In genomic region chr7:19534676-19535075, GRCm38 (mm10) we compare ENCODE assay signal across 21 mouse cellular contexts. TPM values are rescaled to one million over a fixed set of nuclear protein-coding genes. Genes with fewer than 3 reads are reported as not detected.
DNase-seq lines count a peak whose midpoint lies in the region; ATAC-seq and TF ChIP-seq lines count a peak whose summit lies in the region.
"Had no signal": no experiment of that assay in that cellular context is flagged by ENCODE, and none has a peak within 500 bp of the region (broad histone marks: within the 10 kb centered on the region; RNA-seq: fewer than 3 reads in every experiment).

No protein-coding gene starts in this region.

- no peaks in the 10 kb centered on the region for H3K27me3 ChIP-seq in forebrain, embryonic 15.5 days
- H3K27me3 ChIP-seq in forebrain, postnatal 0 days (ENCODE audit: insufficient read depth, low read length) = no peaks in the 10 kb centered on the region
- H3K27me3 ChIP-seq in stomach, embryonic 15.5 days (replicated peaks) = no peaks in the 10 kb centered on the region
- no peaks in the 10 kb centered on the region for H3K27me3 ChIP-seq in stomach, postnatal 0 days (ENCODE audit: control insufficient read depth, insufficient read depth, low read length)
- H3K27me3 ChIP-seq: CH12.LX, Patski had no signal

- 94% methylated on average over 10 of the region's 10 CpGs for WGBS in forebrain, embryonic 15.5 days
- 93% methylated on average over 10 of the region's 10 CpGs for WGBS in forebrain, postnatal 0 days
- 91% methylated on average over 10 of the region's 10 CpGs for WGBS in stomach, embryonic 15.5 days
- WGBS in stomach, postnatal 0 days = 89% methylated on average over 10 of the region's 10 CpGs

- peak; percentile 46 for DNase-seq in adrenal gland, adult 2 months
- no peak for DNase-seq in adrenal gland, postnatal 14 days
- peak; percentile 25 to 51 for DNase-seq in adrenal gland, postnatal 36 days
- DNase-seq in adrenal gland, postnatal 25 days = no peak
- DNase-seq in forebrain, postnatal 0 days = no peak
- no peak for DNase-seq in stomach, postnatal 0 days (ENCODE audit: low spot score)
- DNase-seq: adrenal gland, adult 8-10 months; adrenal gland, postnatal 10 days; B cell, adult 2 months; cerebellum, adult 11 months; cerebellum, adult 11-12 months; cerebellum, adult 18-20 months; cerebellum, adult 2 months; cerebellum, adult 8-10 months; cerebellum, adult 9-10 months had no signal

- H3K27ac ChIP-seq in forebrain, embryonic 15.5 days (replicated peaks) = no peak overlapping the region
- H3K27ac ChIP-seq in forebrain, postnatal 0 days (ENCODE audit: low read depth, low read length) = no peak overlapping the region
- no peak overlapping the region for H3K27ac ChIP-seq in stomach, embryonic 15.5 days
- H3K27ac ChIP-seq in stomach, postnatal 0 days (replicated peaks) = no peak overlapping the region

- peaks cover 46% of the 10 kb centered on the region for H3K36me3 ChIP-seq in forebrain, embryonic 15.5 days
- H3K36me3 ChIP-seq in forebrain, postnatal 0 days (ENCODE audit: insufficient read depth) = peaks cover 52% of the 10 kb centered on the region
- H3K36me3 ChIP-seq in stomach, embryonic 15.5 days = peaks cover 43% of the 10 kb centered on the region
- H3K36me3 ChIP-seq in stomach, postnatal 0 days (ENCODE audit: control insufficient read depth, insufficient read depth, low read length) = peaks cover 33% of the 10 kb centered on the region

- H3K4me1 ChIP-seq in forebrain, embryonic 15.5 days = no peaks in the 10 kb centered on the region
- H3K4me1 ChIP-seq in forebrain, postnatal 0 days (ENCODE audit: insufficient read depth) = no peaks in the 10 kb centered on the region
- no peaks in the 10 kb centered on the region for H3K4me1 ChIP-seq in stomach, embryonic 15.5 days
- H3K4me1 ChIP-seq in stomach, postnatal 0 days (replicated peaks; ENCODE audit: control insufficient read depth, insufficient read depth) = no peaks in the 10 kb centered on the region

- H3K9me3 ChIP-seq in forebrain, embryonic 15.5 days = no peaks in the 10 kb centered on the region
- H3K9me3 ChIP-seq in forebrain, postnatal 0 days (ENCODE audit: low read length) = no peaks in the 10 kb centered on the region
- no peaks in the 10 kb centered on the region for H3K9me3 ChIP-seq in stomach, embryonic 15.5 days
- no peaks in the 10 kb centered on the region for H3K9me3 ChIP-seq in stomach, postnatal 0 days (ENCODE audit: control insufficient read depth, low read length)

- no peak overlapping the region for H3K4me3 ChIP-seq in forebrain, embryonic 15.5 days
- no peak overlapping the region for H3K4me3 ChIP-seq in forebrain, postnatal 0 days (ENCODE audit: low read depth, low read length)
- H3K4me3 ChIP-seq in stomach, embryonic 15.5 days (replicated peaks) = no peak overlapping the region
- no peak overlapping the region for H3K4me3 ChIP-seq in stomach, postnatal 0 days (ENCODE audit: low read depth, low read length)

- 0 out of 2 replicates have a peak, but pooled peaks have one; percentile 17 for ATAC-seq in forebrain, embryonic 15.5 days (replicated peaks)
- no peak for ATAC-seq in forebrain, postnatal 0 days
- peak; percentile 12; the same call in 1 of the 2 replicates for ATAC-seq in stomach, embryonic 15.5 days (ENCODE audit: insufficient read depth, low FRiP score, low read depth)
- no peak for ATAC-seq in stomach, postnatal 0 days (ENCODE audit: low FRiP score, low TSS enrichment)
- ATAC-seq: activated CD4-positive, CD25-positive, alpha-beta regulatory T cell, adult 4 months; CD4-positive, CD25-positive, alpha-beta regulatory T cell, adult 4 months; Patski had no signal

- H3K4me2 ChIP-seq in forebrain, embryonic 15.5 days (replicated peaks) = no peak overlapping the region
- no peak overlapping the region for H3K4me2 ChIP-seq in forebrain, postnatal 0 days (ENCODE audit: low read depth)
- no peak overlapping the region for H3K4me2 ChIP-seq in stomach, embryonic 15.5 days
- H3K4me2 ChIP-seq in stomach, postnatal 0 days (replicated peaks; ENCODE audit: low read depth) = no peak overlapping the region

- TF ChIP-seq EP300 in stomach, postnatal 0 days (optimal IDR thresholded peaks at IDR 0.05) = no peak

- no peak overlapping the region for H3K9ac ChIP-seq in forebrain, embryonic 15.5 days (replicated peaks)
- no peak overlapping the region for H3K9ac ChIP-seq in forebrain, postnatal 0 days
- no peak overlapping the region for H3K9ac ChIP-seq in stomach, embryonic 15.5 days
- no peak overlapping the region for H3K9ac ChIP-seq in stomach, postnatal 0 days (ENCODE audit: low read length)

- no peak for TF ChIP-seq CTCF in forebrain, postnatal 0 days (IDR thresholded peaks at IDR 0.05; ENCODE audit: low read depth)
- TF ChIP-seq CTCF in stomach, postnatal 0 days (IDR thresholded peaks at IDR 0.05; ENCODE audit: low read depth) = no peak

RNA-seq across cellular contexts. Expression of gene Nkpd1, which starts 17.0 kb away (rescaled TPM):
- under 1 TPM in 1 of 2 experiments, not detected in 1; 0.14 TPM for total RNA-seq in adrenal gland, adult 2 months (2021)
- 0.38 and 0.64 TPM in 2 replicates for polyA plus RNA-seq in adrenal gland, adult 2 months (2012; rRNA removed)
- 0.15 and 0.83 TPM in 2 replicates for total RNA-seq in adrenal gland, postnatal 14 days (2021)
- total RNA-seq in adrenal gland, postnatal 36 days (2021) = under 1 TPM in 1 of 2 experiments, not detected in 1; 0.17 TPM
- not detected in 2 replicates for total RNA-seq in adrenal gland, postnatal 25 days (2021)
- polyA plus RNA-seq in forebrain, embryonic 15.5 days (2015; fragmentation: Nextera tagmentation; extraction: Ambion mirVana) = 0.66 and 0.75 TPM in 2 replicates
- 2.0 and 3.4 TPM in 2 replicates for total RNA-seq in forebrain, postnatal 0 days (2014; rRNA removed)
- polyA plus RNA-seq in forebrain, postnatal 0 days (2015; fragmentation: Nextera tagmentation; extraction: Ambion mirVana) = 1.1 and 2.3 TPM in 2 replicates
- 0.30 and 0.83 TPM in 2 replicates for polyA plus RNA-seq in stomach, embryonic 15.5 days (2015; fragmentation: Nextera tagmentation; extraction: Ambion mirVana)
- 30.8 and 33.0 TPM in 2 replicates for polyA plus RNA-seq in stomach, postnatal 0 days (2015; fragmentation: Nextera tagmentation; extraction: Ambion mirVana)
- polyA plus RNA-seq: activated CD4-positive, CD25-positive, alpha-beta regulatory T cell, adult 4 months; CD4-positive, CD25-positive, alpha-beta regulatory T cell, adult 4 months had no signal

RNA-seq across cellular contexts. Expression of gene Trappc6a, which starts 26.5 kb away (rescaled TPM):
- total RNA-seq in adrenal gland, adult 2 months (2021) = 10 to 100 TPM; 70.2 to 81.4 TPM
- 253 and 254 TPM in 2 replicates for polyA plus RNA-seq in adrenal gland, adult 2 months (2012; rRNA removed)
- total RNA-seq in adrenal gland, postnatal 14 days (2021) = 69.4 and 71.2 TPM in 2 replicates
- 10 to 100 TPM; 73.1 to 91.1 TPM for total RNA-seq in adrenal gland, postnatal 36 days (2021)
- total RNA-seq in adrenal gland, postnatal 25 days (2021) = 76.5 and 92.1 TPM in 2 replicates
- polyA plus RNA-seq in forebrain, embryonic 15.5 days (2015; fragmentation: Nextera tagmentation; extraction: Ambion mirVana) = 35.3 and 43.0 TPM in 2 replicates
- 28.5 and 28.8 TPM in 2 replicates for total RNA-seq in forebrain, postnatal 0 days (2014; rRNA removed)
- 38.7 and 38.8 TPM in 2 replicates for polyA plus RNA-seq in forebrain, postnatal 0 days (2015; fragmentation: Nextera tagmentation; extraction: Ambion mirVana)
- polyA plus RNA-seq in stomach, embryonic 15.5 days (2015; fragmentation: Nextera tagmentation; extraction: Ambion mirVana) = 103 and 105 TPM in 2 replicates
- polyA plus RNA-seq in stomach, postnatal 0 days (2015; fragmentation: Nextera tagmentation; extraction: Ambion mirVana) = 113 and 123 TPM in 2 replicates

RNA-seq across cellular contexts. Expression of gene Bloc1s3, which starts 26.5 kb away (rescaled TPM):
- 10 to 100 TPM in 1 of 2 experiments, 1 to 10 TPM in 1; 9.8 to 13.2 TPM for total RNA-seq in adrenal gland, adult 2 months (2021)
- polyA plus RNA-seq in adrenal gland, adult 2 months (2012; rRNA removed) = 31.9 and 37.2 TPM in 2 replicates
- total RNA-seq in adrenal gland, postnatal 14 days (2021) = 6.7 and 8.6 TPM in 2 replicates
- 10 to 100 TPM in 1 of 2 experiments, 1 to 10 TPM in 1; 8.7 to 12.1 TPM for total RNA-seq in adrenal gland, postnatal 36 days (2021)
- 13.0 and 15.9 TPM in 2 replicates for total RNA-seq in adrenal gland, postnatal 25 days (2021)
- 4.9 and 5.4 TPM in 2 replicates for polyA plus RNA-seq in forebrain, embryonic 15.5 days (2015; fragmentation: Nextera tagmentation; extraction: Ambion mirVana)
- total RNA-seq in forebrain, postnatal 0 days (2014; rRNA removed) = 17.3 and 17.8 TPM in 2 replicates
- 4.5 and 5.1 TPM in 2 replicates for polyA plus RNA-seq in forebrain, postnatal 0 days (2015; fragmentation: Nextera tagmentation; extraction: Ambion mirVana)
- polyA plus RNA-seq in stomach, embryonic 15.5 days (2015; fragmentation: Nextera tagmentation; extraction: Ambion mirVana) = 2.2 and 2.4 TPM in 2 replicates
- 3.2 and 3.7 TPM in 2 replicates for polyA plus RNA-seq in stomach, postnatal 0 days (2015; fragmentation: Nextera tagmentation; extraction: Ambion mirVana)

RNA-seq across cellular contexts. Expression of gene Ppp1r37, which starts 28.2 kb away (rescaled TPM):
- 10 to 100 TPM; 68.3 to 70.8 TPM for total RNA-seq in adrenal gland, adult 2 months (2021)
- polyA plus RNA-seq in adrenal gland, adult 2 months (2012; rRNA removed) = 159 and 163 TPM in 2 replicates
- 58.8 and 64.2 TPM in 2 replicates for total RNA-seq in adrenal gland, postnatal 14 days (2021)
- total RNA-seq in adrenal gland, postnatal 36 days (2021) = 10 to 100 TPM; 65.5 to 70.2 TPM
- 74.4 and 81.6 TPM in 2 replicates for total RNA-seq in adrenal gland, postnatal 25 days (2021)
- 37.8 and 40.5 TPM in 2 replicates for polyA plus RNA-seq in forebrain, embryonic 15.5 days (2015; fragmentation: Nextera tagmentation; extraction: Ambion mirVana)
- 86.4 and 87.8 TPM in 2 replicates for total RNA-seq in forebrain, postnatal 0 days (2014; rRNA removed)
- 23.4 and 27.2 TPM in 2 replicates for polyA plus RNA-seq in forebrain, postnatal 0 days (2015; fragmentation: Nextera tagmentation; extraction: Ambion mirVana)
- polyA plus RNA-seq in stomach, embryonic 15.5 days (2015; fragmentation: Nextera tagmentation; extraction: Ambion mirVana) = 25.3 and 28.2 TPM in 2 replicates
- polyA plus RNA-seq in stomach, postnatal 0 days (2015; fragmentation: Nextera tagmentation; extraction: Ambion mirVana) = 16.5 and 21.2 TPM in 2 replicates

RNA-seq across cellular contexts. Expression of gene Zfp296, which starts 42.4 kb away (rescaled TPM):
- under 1 TPM; 0.69 to 0.98 TPM for total RNA-seq in adrenal gland, adult 2 months (2021)
- 3.1 and 3.4 TPM in 2 replicates for polyA plus RNA-seq in adrenal gland, adult 2 months (2012; rRNA removed)
- total RNA-seq in adrenal gland, postnatal 14 days (2021) = 0.44 and 1.1 TPM in 2 replicates
- total RNA-seq in adrenal gland, postnatal 36 days (2021) = under 1 TPM; 0.33 to 0.36 TPM
- total RNA-seq in adrenal gland, postnatal 25 days (2021) = 0.62 and 0.73 TPM in 2 replicates
- 0.19 and 0.57 TPM in 2 replicates for polyA plus RNA-seq in forebrain, embryonic 15.5 days (2015; fragmentation: Nextera tagmentation; extraction: Ambion mirVana)
- 0.31 and 1.2 TPM in 2 replicates for total RNA-seq in forebrain, postnatal 0 days (2014; rRNA removed)
- polyA plus RNA-seq in forebrain, postnatal 0 days (2015; fragmentation: Nextera tagmentation; extraction: Ambion mirVana) = 0.09 and 0.16 TPM in 2 replicates
- polyA plus RNA-seq in stomach, embryonic 15.5 days (2015; fragmentation: Nextera tagmentation; extraction: Ambion mirVana) = 1.7 and 2.6 TPM in 2 replicates
- polyA plus RNA-seq in stomach, postnatal 0 days (2015; fragmentation: Nextera tagmentation; extraction: Ambion mirVana) = 3.7 and 5.0 TPM in 2 replicates

Comparison
In these comparisons a context has a peak if more than half of its experiments do, and no peak if none do; other contexts are left out.
1. DNase-seq: peak in adrenal gland, adult 2 months (single experiment) and adrenal gland, postnatal 36 days (2 of 2); none in adrenal gland, postnatal 14 days (single experiment), adrenal gland, postnatal 25 days (single experiment), forebrain, postnatal 0 days (single experiment) and stomach, postnatal 0 days (single experiment).
2. ATAC-seq: peak in forebrain, embryonic 15.5 days (single experiment) and stomach, embryonic 15.5 days (single experiment); none in forebrain, postnatal 0 days (single experiment) and stomach, postnatal 0 days (single experiment).